ENCODE assay signal across 8 mouse cellular contexts in the genomic region with DNA sequence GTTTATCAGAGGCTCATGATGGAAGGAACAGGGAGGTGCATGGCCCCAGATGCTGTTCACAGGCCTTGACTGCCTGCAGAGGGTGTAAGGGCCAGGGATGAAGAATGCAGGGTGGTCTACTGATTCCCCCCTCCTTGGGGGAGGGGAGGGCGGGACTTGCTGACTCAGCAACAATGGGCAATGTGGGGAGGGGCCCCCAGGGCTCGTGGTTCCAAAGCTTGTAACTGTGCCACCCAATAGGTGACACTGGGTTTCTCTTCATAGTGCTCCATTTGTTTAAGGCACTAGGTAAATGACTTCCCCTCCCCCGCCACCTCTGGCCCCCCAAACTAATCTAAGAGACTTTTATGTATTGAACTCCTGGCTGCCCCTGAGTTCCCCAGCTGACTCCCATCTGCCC. TPM values are rescaled to one million over a fixed set of nuclear protein-coding genes. Genes with fewer than 3 reads are reported as not detected.
DNase-seq lines count a peak whose midpoint lies in the region; ATAC-seq and TF ChIP-seq lines count a peak whose summit lies in the region.

No protein-coding gene starts in this region.

- peaks cover 23% of the 10 kb centered on the region for H3K36me3 ChIP-seq in heart, embryonic 12.5 days
- H3K36me3 ChIP-seq in E14TG2a.4 (ENCODE audit: insufficient read depth, low read length): peaks cover 64% of the 10 kb centered on the region
- no peaks in the 10 kb centered on the region for H3K36me3 ChIP-seq in forebrain, embryonic 16.5 days (ENCODE audit: control insufficient read depth, insufficient read depth)
- H3K36me3 ChIP-seq in liver, embryonic 14.5 days (replicated peaks; ENCODE audit: control insufficient read depth, insufficient read depth, low read depth): peaks cover 54% of the 10 kb centered on the region

- DNase-seq in heart, postnatal 14 days: no peak
- DNase-seq in liver, embryonic 14.5 days (ENCODE audit: low read depth in 3 of 3, low spot score in 3 of 3): no peak
- DNase-seq in ovary, postnatal 36 days (ENCODE audit: low spot score): no peak
- DNase-seq in layer of hippocampus, adult 11-12 months (ENCODE audit: low spot score): no peak
- no peak for DNase-seq in cerebellum, postnatal 10 days

- H3K27ac ChIP-seq in heart, embryonic 12.5 days (ENCODE audit: poor library complexity, severe bottlenecking): no peak overlapping the region
- no peak overlapping the region for H3K27ac ChIP-seq in forebrain, embryonic 16.5 days (ENCODE audit: low read length)
- H3K27ac ChIP-seq in liver, embryonic 14.5 days: peak overlapping the region; percentile 78

- TF ChIP-seq CTCF in E14TG2a.4 (conservative IDR thresholded peaks at IDR 0.05; ENCODE audit: low read length): no peak
- TF ChIP-seq CTCF in liver, embryonic 14.5 days (IDR thresholded peaks at IDR 0.05; ENCODE audit: low read depth): peak; percentile 16; the same call in 1 of the 2 replicates

- H3K4me3 ChIP-seq in heart, embryonic 12.5 days: peak overlapping the region; percentile 71
- peak overlapping the region; percentile 96 for H3K4me3 ChIP-seq in E14TG2a.4 (replicated peaks; ENCODE audit: low read length)
- peak overlapping the region; percentile 66 for H3K4me3 ChIP-seq in forebrain, embryonic 16.5 days (replicated peaks; ENCODE audit: low read length)
- peak overlapping the region; percentile 87 to 92 for H3K4me3 ChIP-seq in liver, embryonic 14.5 days (ENCODE audit: insufficient read depth in 1 of 2, low read depth in 2 of 2, low read length in 2 of 2)

- H3K27me3 ChIP-seq in heart, embryonic 12.5 days (replicated peaks): no peaks in the 10 kb centered on the region
- no peaks in the 10 kb centered on the region for H3K27me3 ChIP-seq in E14TG2a.4 (ENCODE audit: insufficient read depth, low read length)
- no peaks in the 10 kb centered on the region for H3K27me3 ChIP-seq in forebrain, embryonic 16.5 days (replicated peaks; ENCODE audit: control insufficient read depth, insufficient read depth, low read length)
- H3K27me3 ChIP-seq in liver, embryonic 14.5 days (ENCODE audit: control insufficient read depth, insufficient read depth, low read length): no peaks in the 10 kb centered on the region

- no peaks in the 10 kb centered on the region for H3K9me3 ChIP-seq in heart, embryonic 12.5 days (replicated peaks)
- no peaks in the 10 kb centered on the region for H3K9me3 ChIP-seq in E14TG2a.4 (ENCODE audit: low read length)
- no peaks in the 10 kb centered on the region for H3K9me3 ChIP-seq in forebrain, embryonic 16.5 days (ENCODE audit: control insufficient read depth, low read length)
- H3K9me3 ChIP-seq in liver, embryonic 14.5 days (ENCODE audit: control insufficient read depth, low read length): no peaks in the 10 kb centered on the region

- 63% methylated on average over 3 of the region's 3 CpGs for WGBS in heart, embryonic 12.5 days
- WGBS in forebrain, embryonic 16.5 days: 35% methylated on average over 3 of the region's 3 CpGs
- 42% methylated on average over 2 of the region's 3 CpGs for WGBS in liver, embryonic 14.5 days (ENCODE audit: insufficient replicate concordance)

- no peak for TF ChIP-seq EP300 in liver, embryonic 14.5 days (IDR thresholded peaks at IDR 0.05; ENCODE audit: low read depth)

- H3K4me2 ChIP-seq in heart, embryonic 12.5 days: peak overlapping the region; percentile 99
- peak overlapping the region; percentile 99 for H3K4me2 ChIP-seq in forebrain, embryonic 16.5 days (ENCODE audit: low read length)
- H3K4me2 ChIP-seq in liver, embryonic 14.5 days (ENCODE audit: low read depth): peak overlapping the region; percentile 98

- peak overlapping the region; percentile 84 for H3K9ac ChIP-seq in heart, embryonic 12.5 days
- H3K9ac ChIP-seq in forebrain, embryonic 16.5 days (replicated peaks; ENCODE audit: low read depth, low read length): peak overlapping the region; percentile 74
- peak overlapping the region; percentile 99 for H3K9ac ChIP-seq in liver, embryonic 14.5 days (replicated peaks)

- intact Hi-C loops in heart, postnatal 14 days (cut with DNase I): no loop called here

- peaks cover 74% of the 10 kb centered on the region for H3K4me1 ChIP-seq in heart, embryonic 12.5 days (replicated peaks)
- H3K4me1 ChIP-seq in E14TG2a.4 (replicated peaks; ENCODE audit: low read depth, low read length): peaks cover 88% of the 10 kb centered on the region
- H3K4me1 ChIP-seq in forebrain, embryonic 16.5 days (replicated peaks; ENCODE audit: control insufficient read depth, insufficient read depth, low read length): peaks cover 49% of the 10 kb centered on the region
- peaks cover 37 to 67% of the 10 kb centered on the region in 2 experiments for H3K4me1 ChIP-seq in liver, embryonic 14.5 days (replicated peaks; ENCODE audit: control insufficient read depth in 2 of 2, insufficient read depth in 2 of 2, low read length in 1 of 2)

- no peak for ATAC-seq in heart, embryonic 12.5 days (ENCODE audit: insufficient number of reproducible peaks, low FRiP score)
- no peak for ATAC-seq in forebrain, embryonic 16.5 days
- ATAC-seq in liver, embryonic 14.5 days (ENCODE audit: insufficient read depth): no peak

RNA-seq across cellular contexts. Expression of gene Hs6st1, which starts 2.5 kb away (rescaled TPM):
- polyA plus RNA-seq in heart, embryonic 12.5 days (2016; fragmentation: Nextera tagmentation; extraction: Ambion mirVana): 13.0 and 15.3 TPM in 2 replicates
- 10 to 100 TPM; 24.8 to 26.4 TPM for total RNA-seq in heart, postnatal 14 days (2021)
- polyA plus RNA-seq in forebrain, embryonic 16.5 days (2015; fragmentation: Nextera tagmentation; extraction: Ambion mirVana): 6.2 and 7.4 TPM in 2 replicates
- polyA plus RNA-seq in liver, embryonic 14.5 days (2012; rRNA removed): 29.3 and 31.0 TPM in 2 replicates
- polyA plus RNA-seq in liver, embryonic 14.5 days (2014; fragmentation: Nextera tagmentation; extraction: Ambion mirVana): 6.8 and 12.0 TPM in 2 replicates
